ENCODE assay signal across 26 mouse cellular contexts in genomic region chr11:8460835-8461234, GRCm38 (mm10).
DNase-seq lines count a peak whose midpoint lies in the region; ATAC-seq and TF ChIP-seq lines count a peak whose summit lies in the region.
"Had no signal": no experiment of that assay in that cellular context is flagged by ENCODE, and none has a peak within 500 bp of the region (broad histone marks: within the 10 kb centered on the region; RNA-seq: fewer than 3 reads in every experiment).

No protein-coding gene starts in this region.

- H3K36me3 ChIP-seq in intestine, embryonic 15.5 days, result 0 out of 2 replicates have a peak, but pooled peaks cover 5% of the 10 kb centered on the region
- H3K36me3 ChIP-seq in intestine, postnatal 0 days (ENCODE audit: control insufficient read depth, insufficient read depth), result peaks cover 9% of the 10 kb centered on the region
- H3K36me3 ChIP-seq: forebrain, embryonic 12.5 days; G1E had no signal

- peak overlapping the region; percentile 81; the same call in 1 of the 2 replicates for H3K27ac ChIP-seq in layer of hippocampus, adult 2 months
- H3K27ac ChIP-seq in intestine, embryonic 15.5 days, result no peak overlapping the region
- H3K27ac ChIP-seq in intestine, postnatal 0 days (ENCODE audit: low read depth, low read length), result peak overlapping the region; percentile 54
- H3K27ac ChIP-seq: embryonic facial prominence, embryonic 13.5 days; embryonic facial prominence, embryonic 15.5 days; forebrain, embryonic 10.5 days; forebrain, embryonic 12.5 days had no signal

- H3K4me3 ChIP-seq in layer of hippocampus, adult 2 months, result no peak overlapping the region
- no peak overlapping the region for H3K4me3 ChIP-seq in intestine, embryonic 15.5 days (replicated peaks)
- no peak overlapping the region for H3K4me3 ChIP-seq in intestine, postnatal 0 days (ENCODE audit: low read depth, low read length)
- H3K4me3 ChIP-seq: embryonic facial prominence, embryonic 13.5 days; embryonic facial prominence, embryonic 15.5 days; erythroblast, embryonic 14.5 days; forebrain, embryonic 10.5 days; forebrain, embryonic 12.5 days had no signal

- H3K9ac ChIP-seq in intestine, embryonic 15.5 days, result no peak overlapping the region
- no peak overlapping the region for H3K9ac ChIP-seq in intestine, postnatal 0 days (ENCODE audit: low read depth, low read length)
- H3K9ac ChIP-seq: embryonic facial prominence, embryonic 13.5 days; embryonic facial prominence, embryonic 15.5 days; forebrain, embryonic 12.5 days; forebrain, postnatal 0 days had no signal

- DNase-seq in layer of hippocampus, adult 2 months (ENCODE audit: low spot score in 2 of 2), result no peak
- no peak for DNase-seq in layer of hippocampus, adult 9-11 months
- DNase-seq in adrenal gland, postnatal 25 days, result no peak
- DNase-seq: adrenal gland, adult 8-10 months; adrenal gland, postnatal 14 days; B cell, adult 2 months; cerebellum, adult 11 months; cerebellum, adult 18-20 months; cerebellum, adult 8-10 months; cerebellum, adult 9-11 months; cerebellum, postnatal 14 days; cerebellum, postnatal 36 days; embryo, embryonic 11 days; forebrain, postnatal 0 days had no signal

- TF ChIP-seq CTCF in layer of hippocampus, adult 2 months (conservative IDR thresholded peaks at IDR 0.05), result no peak
- no peak for TF ChIP-seq CTCF in intestine, postnatal 0 days (IDR thresholded peaks at IDR 0.05; ENCODE audit: low read depth)

- ATAC-seq in intestine, embryonic 15.5 days, result peak; percentile 46
- peak; percentile 74 for ATAC-seq in intestine, postnatal 0 days
- ATAC-seq: activated CD4-positive, CD25-positive, alpha-beta regulatory T cell, adult 4 months; CD4-positive, CD25-positive, alpha-beta regulatory T cell, adult 4 months; forebrain, embryonic 14.5 days; forebrain, postnatal 0 days; Patski had no signal

- no peaks in the 10 kb centered on the region for H3K9me3 ChIP-seq in intestine, embryonic 15.5 days
- no peaks in the 10 kb centered on the region for H3K9me3 ChIP-seq in intestine, postnatal 0 days (ENCODE audit: control insufficient read depth)
- H3K9me3 ChIP-seq: embryonic facial prominence, embryonic 13.5 days; embryonic facial prominence, embryonic 15.5 days; forebrain, embryonic 10.5 days; forebrain, embryonic 12.5 days had no signal

- no peaks in the 10 kb centered on the region for H3K27me3 ChIP-seq in intestine, embryonic 15.5 days (replicated peaks)
- no peaks in the 10 kb centered on the region for H3K27me3 ChIP-seq in intestine, postnatal 0 days (replicated peaks; ENCODE audit: control insufficient read depth, insufficient read depth, low read length)
- H3K27me3 ChIP-seq: embryonic facial prominence, embryonic 13.5 days; embryonic facial prominence, embryonic 15.5 days; forebrain, embryonic 12.5 days; Patski had no signal

- peaks cover 28% of the 10 kb centered on the region for H3K4me1 ChIP-seq in intestine, embryonic 15.5 days (replicated peaks)
- peaks cover 10% of the 10 kb centered on the region; the same call in 1 of the 2 replicates for H3K4me1 ChIP-seq in intestine, postnatal 0 days (replicated peaks; ENCODE audit: control insufficient read depth, insufficient read depth, low read length)

- WGBS in intestine, embryonic 15.5 days, result 55% methylated on average over 4 of the region's 4 CpGs
- 40% methylated on average over 4 of the region's 4 CpGs for WGBS in intestine, postnatal 0 days

- no peak overlapping the region for H3K4me2 ChIP-seq in intestine, embryonic 15.5 days (replicated peaks)
- H3K4me2 ChIP-seq in intestine, postnatal 0 days (replicated peaks; ENCODE audit: low read depth), result no peak overlapping the region
- H3K4me2 ChIP-seq: embryonic facial prominence, embryonic 13.5 days; embryonic facial prominence, embryonic 15.5 days; forebrain, embryonic 12.5 days had no signal
